Mouse (Mus musculus) G1E (cell line): ENCODE results near the gene Sell.

Experiments
- CTCF ChIP-seq: IDR thresholded peaks from 2 replicates; pipeline ENCODE4 v1.5.1; 2012; ENCODE audit warnings: low read depth, low read length, inconsistent platforms, mixed read lengths
- GATA2 ChIP-seq: IDR thresholded peaks from 2 replicates; pipeline ENCODE4 v1.6.1; 2012; ENCODE audit warnings: low read depth, low read length, inconsistent platforms, borderline replicate concordance
- TAL1 ChIP-seq: conservative IDR thresholded peaks from 2 replicates; pipeline ENCODE4 v1.6.1; 2012; ENCODE audit warnings: low read depth, low read length, inconsistent platforms, mixed read lengths

DNA sequence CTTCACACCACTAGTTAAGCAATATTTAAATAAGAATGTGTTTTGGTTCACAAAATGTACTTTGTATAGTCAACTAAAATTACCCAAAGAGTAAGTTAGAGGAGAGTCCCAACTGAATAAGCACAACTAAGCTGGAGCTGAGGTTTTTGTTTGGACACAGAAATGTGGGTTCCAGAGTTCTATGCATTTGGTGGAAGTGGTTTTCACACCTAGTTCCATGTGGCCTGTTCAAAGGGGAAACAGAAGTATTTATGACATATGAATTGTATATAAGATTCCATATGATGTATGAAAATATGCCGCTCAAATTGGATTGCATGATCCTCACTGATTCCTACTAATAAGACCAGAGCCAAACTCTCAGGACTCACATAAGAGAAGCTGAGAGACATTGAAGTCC is 13.6 kb downstream of the Sell start:
- TF ChIP-seq TAL1 = no peak
- no peak for TF ChIP-seq CTCF
- no peak for TF ChIP-seq GATA2
